Mouse (Mus musculus) heart, adult 2 months (tissue): ENCODE data around the gene Tufm. TPM values are rescaled to one million over a fixed set of nuclear protein-coding genes. Genes with fewer than 3 reads are reported as not detected.

Experiments used
- DNase-seq, 2 experiments: peaks; one replicate each; pipeline ENCODE4 v3.0.0; 2021
- H3K27ac ChIP-seq: fragments of 200-600 bp; 2 replicates; pipeline ENCODE4 v1.8.1; 2022
- H3K27me3 ChIP-seq: fragments of 200-500 bp; 2 replicates; pipeline ENCODE4 v1.6.1; 2012; ENCODE audit warnings: mild to moderate bottlenecking, low read length, inconsistent platforms, mixed read lengths; ENCODE audit not compliant: control insufficient read depth, insufficient read depth
- H3K36me3 ChIP-seq: fragments of 200-500 bp; 2 replicates; pipeline ENCODE4 v1.6.1; 2012; ENCODE audit warnings: low read length, inconsistent platforms; ENCODE audit not compliant: control insufficient read depth, insufficient read depth
- H3K4me1 ChIP-seq: fragments of 200-500 bp; 2 replicates; pipeline ENCODE4 v1.6.1; 2011; ENCODE audit warnings: low read length; ENCODE audit not compliant: control insufficient read depth, insufficient read depth
- H3K4me3 ChIP-seq: fragments of 200-600 bp; 2 replicates; pipeline ENCODE4 v1.8.1; 2022
- H3K79me2 ChIP-seq: fragments of 200-500 bp; replicated peaks from 2 replicates; pipeline ENCODE4 v1.6.1; 2012; ENCODE audit warnings: mild to moderate bottlenecking, inconsistent platforms, low read length, moderate library complexity, mixed read lengths; ENCODE audit not compliant: control insufficient read depth, insufficient read depth
- H3K9ac ChIP-seq: fragments of 200-500 bp; 2 replicates; pipeline ENCODE4 v1.6.1; 2012; ENCODE audit warnings: low read depth, mild to moderate bottlenecking, control low read depth, inconsistent platforms, low read length, mixed read lengths
- CTCF ChIP-seq: fragments of 200-600 bp; IDR thresholded peaks from 2 replicates; pipeline ENCODE4 v1.8.1; 2022; ENCODE audit warnings: antibody characterized with exemption, mild to moderate bottlenecking, moderate library complexity
- EP300 ChIP-seq: fragments of 200-500 bp; IDR thresholded peaks from 2 replicates; pipeline ENCODE4 v1.6.1; 2011; ENCODE audit warnings: low read depth, low read length, control low read depth; ENCODE audit not compliant: insufficient read depth
- POLR2A ChIP-seq: fragments of 200-500 bp; IDR thresholded peaks from 2 replicates; pipeline ENCODE4 v1.6.1; 2011; ENCODE audit warnings: mild to moderate bottlenecking, low read depth, low read length, control low read depth; ENCODE audit not compliant: insufficient read depth
- WGBS: fragments of 180-500 bp; shearing (Covaris S2); methylation state at CpG from one replicate; pipeline ENCODE4 v1.1.7; 2018; 5-methylcytosine and 5-hydroxymethylcytosine counted together
- intact Hi-C: fragments of 180-260 bp; cut with DNase I; formaldehyde crosslinking; loops from one replicate; pipeline ENCODE4 v1.15.1; 2025
- polyA plus RNA-seq: library from polyadenylated mRNA; depleted of rRNA; stranded (reverse); fragments of >200 nt; gene quantifications from 2 replicates; pipeline ENCODE4 v1.2.3, GENCODE M21; 2012
- total RNA-seq, 2 experiments: library from RNA; stranded (reverse); gene quantifications; 2 replicates each; pipeline ENCODE4 v1.2.3; 2021

Tufm gene
- total and polyA plus RNA-seq, 3 experiments = 271 to 314 (median 288) TPM

DNA sequence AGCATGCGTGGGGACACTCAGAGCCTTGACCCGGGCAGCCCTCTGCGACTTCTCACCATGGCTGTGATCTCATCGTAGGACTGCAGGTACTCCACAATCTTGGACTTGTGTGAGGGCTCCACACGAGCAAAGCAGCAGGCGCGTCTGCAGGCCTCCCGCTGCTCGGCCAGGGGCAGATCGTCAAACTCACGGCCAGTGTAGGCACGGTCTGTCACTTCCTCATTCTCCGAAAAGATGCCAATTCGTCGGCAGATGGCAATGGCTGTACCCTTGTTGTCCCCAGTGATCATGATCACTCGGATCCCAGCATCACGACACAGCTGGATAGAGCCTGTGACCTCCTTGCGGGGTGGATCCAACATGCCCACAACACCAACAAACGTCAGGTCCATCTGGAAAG, 38.7 kb upstream of the Tufm start:
- no peak for DNase-seq
- WGBS = 87% methylated on average over 19 of the region's 19 CpGs
- TF ChIP-seq EP300 = no peak
- Histone ChIP-seq H3K27me3 (no peaks in the 10 kb centered on the region), H3K36me3 (no peaks in the 10 kb centered on the region), H3K9ac (no peak overlapping the region), H3K79me2 (no peaks in the 10 kb centered on the region), H3K4me3 (no peak overlapping the region), H3K27ac (no peak overlapping the region), H3K4me1 (no peaks in the 10 kb centered on the region)
- intact Hi-C loops = no loop called here

DNA sequence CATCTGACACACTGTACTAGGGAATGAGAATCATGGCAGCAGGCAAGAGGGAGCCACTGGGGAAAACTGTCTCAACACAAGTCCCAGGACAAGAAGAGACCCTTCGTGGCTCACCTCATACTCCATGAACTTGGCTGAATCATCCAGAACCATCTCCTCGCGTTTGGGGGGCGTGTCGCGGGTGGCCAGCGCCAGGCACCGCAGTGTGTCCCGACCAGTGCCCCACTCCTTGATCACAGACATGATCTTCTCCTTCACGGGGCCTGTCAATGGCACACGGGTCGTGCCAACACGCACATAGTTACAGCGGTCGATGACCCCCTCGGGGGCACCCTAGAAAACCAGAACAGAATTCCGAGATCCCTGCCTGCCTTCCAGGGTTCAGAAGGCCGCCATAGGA, 37.2 kb upstream of the Tufm start:
- TF ChIP-seq POLR2A (no peak), CTCF (no peak), EP300 (no peak)
- H3K9ac ChIP-seq = no peak overlapping the region
- H3K4me3 ChIP-seq = no peak overlapping the region
- no peaks in the 10 kb centered on the region for H3K79me2 ChIP-seq
- WGBS = 88% methylated on average over 18 of the region's 18 CpGs
- no peaks in the 10 kb centered on the region for H3K4me1 ChIP-seq
- intact Hi-C loops = no loop called here
- no peaks in the 10 kb centered on the region for H3K27me3 ChIP-seq
- H3K27ac ChIP-seq = no peak overlapping the region
- DNase-seq = no peak
- H3K36me3 ChIP-seq = no peaks in the 10 kb centered on the region

DNA sequence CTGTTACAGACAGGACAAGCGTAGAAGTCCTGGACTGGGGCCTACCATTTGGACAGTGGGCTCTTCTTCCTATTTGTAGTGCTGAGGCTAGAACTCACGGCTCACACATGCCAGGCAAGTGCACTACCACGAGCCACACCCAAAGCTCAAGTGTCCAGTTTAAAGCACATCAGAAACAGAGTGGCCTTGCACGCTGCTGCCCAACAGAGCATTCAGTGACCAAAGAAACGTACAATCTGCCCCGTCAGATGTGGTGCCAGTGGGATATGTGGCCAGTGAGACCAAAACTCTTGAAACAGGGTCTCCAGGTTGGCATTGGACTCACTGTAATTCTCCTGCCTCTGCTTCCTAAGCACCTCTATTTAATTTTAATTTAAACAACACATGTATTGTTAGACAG, 36.5 kb upstream of the Tufm start:
- WGBS = 85% methylated on average over 6 of the region's 6 CpGs
- no peak for DNase-seq
- no peaks in the 10 kb centered on the region for H3K79me2 ChIP-seq
- TF ChIP-seq EP300 (no peak), POLR2A (no peak), CTCF (no peak)
- intact Hi-C loops = no loop called here
- H3K27me3 ChIP-seq = no peaks in the 10 kb centered on the region
- no peak overlapping the region for H3K27ac ChIP-seq
- no peaks in the 10 kb centered on the region for H3K4me1 ChIP-seq
- no peak overlapping the region for H3K4me3 ChIP-seq
- no peaks in the 10 kb centered on the region for H3K36me3 ChIP-seq
- H3K9ac ChIP-seq = no peak overlapping the region

DNA sequence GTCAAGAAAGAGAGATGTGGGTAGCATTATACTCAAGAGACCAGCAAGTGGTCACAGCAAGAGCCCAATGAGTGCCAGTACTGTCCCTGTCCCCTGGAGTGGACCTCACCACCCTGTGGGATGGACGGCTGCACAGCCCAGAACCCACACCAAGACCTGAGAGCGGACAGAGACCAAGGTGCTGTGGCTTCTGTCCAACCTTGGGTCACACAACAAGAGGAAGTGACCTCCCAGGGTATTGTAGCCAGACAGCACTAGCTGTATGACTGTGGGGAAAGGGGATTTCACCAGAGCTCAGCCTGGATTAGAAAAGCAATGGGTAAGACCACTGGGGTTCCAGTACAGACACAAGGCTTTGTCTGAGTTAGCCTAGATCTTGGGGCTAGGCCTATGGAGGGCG, 34.9 kb upstream of the Tufm start:
- H3K9ac ChIP-seq = no peak overlapping the region
- DNase-seq = no peak
- H3K4me3 ChIP-seq = no peak overlapping the region
- 90% methylated on average over 3 of the region's 3 CpGs for WGBS
- no peaks in the 10 kb centered on the region for H3K4me1 ChIP-seq
- no peak for TF ChIP-seq POLR2A
- no peak for TF ChIP-seq CTCF
- TF ChIP-seq EP300 = no peak
- intact Hi-C loops = no loop called here
- no peaks in the 10 kb centered on the region for H3K79me2 ChIP-seq
- H3K27ac ChIP-seq = no peak overlapping the region
- H3K36me3 ChIP-seq = no peaks in the 10 kb centered on the region
- H3K27me3 ChIP-seq = no peaks in the 10 kb centered on the region

DNA sequence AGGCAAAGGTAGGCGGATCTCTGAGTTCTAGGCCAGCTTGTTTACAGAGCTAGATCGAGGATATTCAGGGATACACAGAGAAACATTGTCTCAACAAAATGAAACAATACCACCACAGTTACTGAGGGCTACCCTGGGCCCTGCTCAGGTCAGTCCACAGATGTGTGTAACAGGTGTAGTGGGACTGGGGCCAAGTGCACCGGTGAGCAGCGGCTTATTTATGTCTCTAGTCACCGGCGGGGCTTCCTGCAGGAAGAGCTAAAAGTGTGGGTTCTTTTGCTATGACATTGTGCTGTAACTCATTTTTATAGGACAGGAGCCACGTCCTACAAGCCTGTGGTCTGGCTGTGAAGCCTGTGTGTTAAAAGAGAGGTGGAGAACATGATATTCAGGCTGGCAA, 33.3 kb upstream of the Tufm start:
- no peak overlapping the region for H3K4me3 ChIP-seq
- DNase-seq = no peak
- H3K27ac ChIP-seq = no peak overlapping the region
- no peaks in the 10 kb centered on the region for H3K36me3 ChIP-seq
- no peaks in the 10 kb centered on the region for H3K27me3 ChIP-seq
- TF ChIP-seq POLR2A (no peak), EP300 (no peak), CTCF (no peak)
- intact Hi-C loops = no loop called here
- no peaks in the 10 kb centered on the region for H3K79me2 ChIP-seq
- H3K9ac ChIP-seq = no peak overlapping the region
- WGBS = 37% methylated on average over 7 of the region's 7 CpGs
- peaks cover 1% of the 10 kb centered on the region; the same call in 1 of the 2 replicates for H3K4me1 ChIP-seq

DNA sequence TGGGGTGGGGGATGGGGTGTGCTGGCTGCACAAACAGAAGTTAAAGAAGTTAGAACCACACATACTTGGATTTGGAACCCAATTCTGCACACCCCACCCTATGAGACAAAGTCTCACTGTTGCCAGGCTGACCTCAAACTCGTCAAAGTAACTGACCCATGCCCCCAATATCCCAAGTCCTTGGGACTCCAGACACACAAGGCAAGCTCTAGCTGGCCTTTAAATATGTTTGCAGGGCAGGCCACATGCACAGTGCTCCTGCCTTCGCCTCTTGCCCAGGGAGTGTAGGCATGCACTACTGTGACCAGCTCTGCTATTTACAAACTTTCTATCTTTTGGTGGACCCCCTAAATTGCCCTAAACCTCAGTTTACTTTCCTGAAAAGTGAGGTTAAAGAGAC, 31.9 kb upstream of the Tufm start:
- H3K4me3 ChIP-seq = no peak overlapping the region
- H3K79me2 ChIP-seq = no peaks in the 10 kb centered on the region

More for the DNA sequence above, 31.9 kb upstream of the Tufm start:
- WGBS = 79% methylated on average over 2 of the region's 2 CpGs
- no peaks in the 10 kb centered on the region for H3K36me3 ChIP-seq
- TF ChIP-seq POLR2A = no peak
- TF ChIP-seq EP300 = no peak
- no peak for TF ChIP-seq CTCF
- peaks cover 1% of the 10 kb centered on the region; the same call in 1 of the 2 replicates for H3K4me1 ChIP-seq
- no peaks in the 10 kb centered on the region for H3K27me3 ChIP-seq
- DNase-seq = no peak
- no peak overlapping the region for H3K9ac ChIP-seq
- no peak overlapping the region for H3K27ac ChIP-seq
- intact Hi-C loops = no loop called here
